Mouse (Mus musculus) thymus, postnatal 4 days (tissue): ENCODE results near the gene Tectb.
"Not testable (repeated sequence)": the region's sequence is repeated elsewhere in the genome, so short reads cannot be mapped to it uniquely, and the experiment has no call there.

Experiments
- DNase-seq: peaks from one replicate; pipeline ENCODE4 v3.0.0; 2021

Gene Tectb

GRCm38 (mm10) chr19:55165954-55166353 lies 14.6 kb upstream of the Tectb start:
- no peak for DNase-seq

GRCm38 (mm10) chr19:55166741-55167140 lies 13.8 kb upstream of the Tectb start:
- no peak for DNase-seq

GRCm38 (mm10) chr19:55167741-55168140 lies 12.8 kb upstream of the Tectb start:
- no peak for DNase-seq

- DNase-seq, result no peak
Observed at GRCm38 (mm10) chr19:55168360-55168759, 12.2 kb upstream of the Tectb start.

DNA sequence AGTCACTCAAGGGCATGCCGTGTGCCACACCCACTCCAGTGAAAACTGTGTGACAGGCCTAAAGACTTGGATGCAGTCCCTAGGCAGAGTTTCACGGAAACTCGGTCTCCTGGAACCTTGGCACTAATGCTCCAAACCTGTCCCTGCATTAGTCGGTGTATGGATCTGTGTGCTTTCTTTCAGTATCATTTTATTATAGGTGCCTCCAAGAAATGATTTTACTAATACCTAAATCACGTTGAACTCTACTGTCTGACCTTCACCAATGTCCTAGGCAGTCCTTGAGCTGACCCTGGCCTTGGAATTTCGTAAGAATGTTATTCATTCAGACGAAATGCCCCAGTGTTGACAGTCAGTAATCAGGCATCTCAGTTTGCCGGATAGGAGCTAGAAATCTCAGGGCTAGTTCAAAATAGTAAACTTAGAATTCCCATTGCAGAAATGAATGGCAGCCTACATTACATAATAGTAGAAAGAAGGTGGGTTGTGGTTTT lies 11.2 kb upstream of the Tectb start:
- not testable (repeated sequence) for DNase-seq

- DNase-seq, result no peak
Observed at GRCm38 (mm10) chr19:55170399-55170798, 10.1 kb upstream of the Tectb start.

- DNase-seq, result no peak
Observed at GRCm38 (mm10) chr19:55171585-55171984, 8.9 kb upstream of the Tectb start.

DNA sequence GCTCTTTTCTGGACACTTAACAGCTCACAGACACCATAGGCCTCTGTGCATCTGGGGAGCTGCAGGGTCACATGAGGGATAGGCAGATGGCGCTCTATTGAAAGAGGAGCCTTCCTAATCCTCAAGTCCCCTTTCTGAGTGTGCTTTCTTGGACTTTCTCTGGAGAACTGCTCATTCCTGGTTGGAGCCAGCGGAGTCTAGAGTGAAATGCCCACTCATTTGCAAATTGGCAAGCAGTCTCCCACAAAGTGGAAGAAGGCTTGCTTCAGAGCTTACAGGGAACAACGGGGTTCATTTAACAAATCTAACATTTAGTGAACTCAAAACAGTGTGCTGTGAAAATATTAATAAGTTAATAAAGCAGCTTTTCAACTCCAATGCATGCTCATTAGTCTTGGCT lies 3.4 kb upstream of the Tectb start:
- DNase-seq, result no peak

- DNase-seq, result no peak
Observed at GRCm38 (mm10) chr19:55184442-55184841, 3.9 kb downstream of the Tectb start.

DNA sequence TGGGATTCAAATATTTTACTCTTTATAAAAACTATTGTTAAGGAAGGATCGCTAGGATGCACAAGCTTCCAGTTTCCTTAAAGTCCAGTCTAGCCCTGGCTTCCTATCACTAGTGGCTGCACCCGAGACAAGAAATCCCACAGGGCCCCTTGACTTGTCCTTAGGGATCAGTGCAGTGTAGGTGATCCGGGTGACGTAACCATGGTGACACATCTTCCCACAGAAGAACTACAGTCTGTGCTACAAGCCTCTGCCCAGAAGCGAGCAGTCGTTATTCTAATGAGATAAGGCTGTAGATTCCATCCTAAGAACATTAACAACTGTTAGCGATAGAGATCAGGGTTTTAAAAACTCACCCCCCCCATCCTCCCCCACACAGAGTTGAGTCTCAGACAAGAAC lies 4.5 kb downstream of the Tectb start:
- DNase-seq, result no peak

GRCm38 (mm10) chr19:55185651-55186050 lies 5.1 kb downstream of the Tectb start:
- DNase-seq, result no peak

DNA sequence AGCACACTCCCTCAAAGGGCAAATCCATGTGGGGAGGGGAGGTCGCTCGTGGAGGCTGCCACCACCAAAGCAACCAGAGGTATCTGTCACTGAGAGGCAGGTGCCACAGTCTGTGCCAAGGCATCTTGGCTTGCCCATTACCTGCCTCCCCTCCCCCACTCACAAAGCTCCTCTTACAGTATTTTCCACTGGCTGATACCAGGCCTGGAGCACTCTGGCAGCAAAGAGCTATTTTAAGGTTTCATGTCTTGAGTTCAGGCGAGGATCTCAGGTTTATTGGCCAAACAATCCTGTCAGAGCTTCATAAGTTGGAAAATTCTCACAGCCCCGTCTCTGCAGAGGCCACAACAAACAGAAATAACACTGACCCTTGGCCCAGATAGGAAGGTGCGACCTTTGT lies 9.5 kb downstream of the Tectb start:
- DNase-seq, result no peak

DNA sequence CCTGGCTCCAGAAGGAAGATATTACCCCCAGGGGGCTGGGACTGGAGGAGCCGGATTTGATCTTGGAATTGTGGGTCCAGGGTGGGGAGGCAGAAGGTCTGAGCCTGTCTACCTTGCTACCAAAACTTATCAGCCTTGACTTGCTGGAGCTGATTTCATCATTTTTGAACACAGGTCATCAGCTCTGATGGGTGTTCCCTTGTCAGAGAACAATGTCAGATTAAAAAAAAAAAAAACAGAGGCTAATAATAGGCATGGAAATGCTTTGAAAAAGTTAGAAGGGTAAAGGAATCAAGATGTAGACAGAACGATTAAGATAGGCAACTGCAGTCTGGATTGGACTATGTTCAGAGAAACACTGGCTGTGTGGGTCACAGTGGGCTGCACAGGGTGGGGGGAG lies 11.1 kb downstream of the Tectb start:
- no peak for DNase-seq

- no peak for DNase-seq
Observed at GRCm38 (mm10) chr19:55192254-55192945, 11.9 kb downstream of the Tectb start.

- no peak for DNase-seq
Observed at GRCm38 (mm10) chr19:55193717-55194394, 13.3 kb downstream of the Tectb start.

DNA sequence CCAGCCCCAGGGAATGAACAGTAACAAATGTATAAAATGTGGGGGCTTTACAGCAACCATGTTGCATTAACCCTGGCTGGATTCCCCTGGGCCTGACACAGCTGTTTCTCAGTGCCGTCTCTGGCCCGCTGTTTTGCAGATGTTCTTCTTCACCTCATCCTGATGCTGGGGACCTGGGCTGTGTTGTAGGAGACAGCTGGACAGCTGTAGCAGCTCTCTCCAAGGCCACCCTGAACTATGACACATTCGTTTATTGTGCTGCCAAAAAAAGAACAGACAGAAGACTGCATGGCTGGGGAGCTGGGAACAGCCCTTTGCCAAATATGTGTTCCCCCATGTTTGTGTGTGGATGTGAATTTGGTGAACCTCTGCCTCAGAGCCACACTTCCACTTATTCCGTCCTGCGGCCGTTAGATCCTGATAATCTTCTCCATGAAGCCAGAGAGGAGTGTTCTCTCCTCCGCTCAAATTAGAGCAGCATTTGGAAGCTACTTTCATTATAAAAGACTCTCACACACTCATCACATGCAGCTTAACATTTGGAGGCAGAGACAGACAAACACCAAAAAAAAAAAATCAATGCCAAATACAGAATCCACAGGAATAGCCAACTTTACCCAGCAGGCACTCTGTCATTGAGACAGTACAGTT lies 14.1 kb downstream of the Tectb start:
- DNase-seq, result no peak

DNA sequence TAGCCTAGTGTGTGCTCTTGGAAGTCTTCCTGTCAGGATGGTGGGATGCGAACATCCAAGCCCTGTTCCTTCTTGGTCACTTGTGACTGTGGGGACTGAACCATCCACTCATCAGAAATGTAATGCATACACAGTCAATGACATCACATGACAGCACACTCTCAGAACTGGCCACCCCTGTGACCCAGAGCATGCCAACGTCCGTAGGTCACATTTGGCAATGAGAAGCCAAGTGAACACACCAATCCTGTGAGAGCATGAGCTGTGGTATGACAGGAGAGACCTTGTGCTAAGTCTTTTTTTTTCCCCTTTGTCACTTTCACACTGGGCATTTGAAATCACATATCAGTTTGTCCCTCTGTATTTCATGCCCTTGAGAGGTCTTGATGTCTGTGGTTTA lies 15.0 kb downstream of the Tectb start:
- DNase-seq, result no peak

GRCm38 (mm10) chr19:55198303-55198702 lies 17.8 kb downstream of the Tectb start:
- peak; percentile 71 for DNase-seq

GRCm38 (mm10) chr19:55206482-55207138 lies 26.1 kb downstream of the Tectb start:
- DNase-seq, result peak; percentile 33

GRCm38 (mm10) chr19:55207205-55207604 lies 26.7 kb downstream of the Tectb start:
- no peak for DNase-seq

- no peak for DNase-seq
Observed at GRCm38 (mm10) chr19:55207746-55208538, 27.4 kb downstream of the Tectb start.

GRCm38 (mm10) chr19:55208654-55209053 lies 28.1 kb downstream of the Tectb start:
- DNase-seq, result no peak

DNA sequence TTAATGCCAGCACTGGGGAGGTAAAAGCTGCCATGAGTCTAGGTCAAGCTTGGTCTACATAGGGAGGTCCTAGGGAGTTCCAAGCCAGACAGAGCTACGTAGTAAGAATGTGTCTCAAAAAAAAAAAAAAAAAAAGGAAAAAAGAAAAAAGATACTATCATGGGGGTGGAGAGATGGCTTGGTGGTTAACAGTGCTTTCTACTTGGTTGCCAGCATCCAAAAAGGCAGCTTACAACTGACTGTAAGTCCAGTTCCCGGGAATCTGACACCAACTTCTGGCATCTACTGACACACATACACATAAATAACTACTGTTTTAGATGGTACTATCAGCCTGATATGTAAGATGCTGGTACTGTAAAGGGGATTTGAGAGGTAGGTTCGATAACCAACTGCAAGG lies 28.6 kb downstream of the Tectb start:
- no peak for DNase-seq
